Mouse (Mus musculus): ENCODE results near the gene Kcnk18. TPM values are rescaled to one million over a fixed set of nuclear protein-coding genes. Genes with fewer than 3 reads are reported as not detected.

Kcnk18 gene
- polyA plus RNA-seq (2015; fragmentation: Nextera tagmentation; extraction: Ambion mirVana), result not detected in 2 replicates

GRCm38 (mm10) chr19:59218991-59219390 is at the start of gene Kcnk18:
Gene Kcnk18 (plus strand): TSS chr19:59219214.
- no peak for ATAC-seq
- H3K36me3 ChIP-seq (replicated peaks; ENCODE audit: insufficient read depth, low read length), result no peaks in the 10 kb centered on the region
- no peak within 1 kb of the TSS for H3K4me2 ChIP-seq (ENCODE audit: low read depth, low read length)
- no peaks in the 10 kb centered on the region for H3K27me3 ChIP-seq (ENCODE audit: insufficient read depth, low read length)
- TF ChIP-seq EP300 (IDR thresholded peaks at IDR 0.05; ENCODE audit: low read depth) (no peak), CTCF (IDR thresholded peaks at IDR 0.05; ENCODE audit: low read depth) (no peak)
- 72% methylated on average over 8 of the region's 8 CpGs for WGBS (ENCODE audit: insufficient replicate concordance)
- H3K4me1 ChIP-seq (ENCODE audit: insufficient read depth), result no peaks in the 10 kb centered on the region
- H3K9ac ChIP-seq (replicated peaks), result no peak within 1 kb of the TSS
- no peak within 1 kb of the TSS for H3K4me3 ChIP-seq (ENCODE audit: low read depth, low read length)
- H3K27ac ChIP-seq (ENCODE audit: low read depth), result no peak within 1 kb of the TSS
- H3K9me3 ChIP-seq (ENCODE audit: low read length), result 0 out of 2 replicates have a peak, but pooled peaks cover 2% of the 10 kb centered on the region
- no peak for DNase-seq

- Histone ChIP-seq H3K9me3 (ENCODE audit: low read length) (no peaks in the 10 kb centered on the region), H3K4me3 (ENCODE audit: low read depth, low read length) (peak within 1 kb of the TSS; percentile 32), H3K27ac (ENCODE audit: low read depth) (no peak within 1 kb of the TSS), H3K9ac (replicated peaks) (no peak within 1 kb of the TSS), H3K36me3 (replicated peaks; ENCODE audit: insufficient read depth, low read length) (no peaks in the 10 kb centered on the region), H3K4me1 (ENCODE audit: insufficient read depth) (peaks cover 14% of the 10 kb centered on the region), H3K4me2 (ENCODE audit: low read depth, low read length) (peak within 1 kb of the TSS; percentile 47), H3K27me3 (ENCODE audit: insufficient read depth, low read length) (peaks cover 92% of the 10 kb centered on the region)
- WGBS (ENCODE audit: insufficient replicate concordance), result 1% methylated on average over 54 of the region's 54 CpGs
- DNase-seq, result peak; percentile 26
- TF ChIP-seq CTCF (IDR thresholded peaks at IDR 0.05; ENCODE audit: low read depth) (no peak), EP300 (IDR thresholded peaks at IDR 0.05; ENCODE audit: low read depth) (no peak)
- ATAC-seq, result no peak
Observed at GRCm38 (mm10) chr19:59169936-59170765, 48.9 kb upstream of the Kcnk18 start, which contains the start of gene Vax1. Gene Vax1 (minus strand): TSS chr19:59170056.

DNA sequence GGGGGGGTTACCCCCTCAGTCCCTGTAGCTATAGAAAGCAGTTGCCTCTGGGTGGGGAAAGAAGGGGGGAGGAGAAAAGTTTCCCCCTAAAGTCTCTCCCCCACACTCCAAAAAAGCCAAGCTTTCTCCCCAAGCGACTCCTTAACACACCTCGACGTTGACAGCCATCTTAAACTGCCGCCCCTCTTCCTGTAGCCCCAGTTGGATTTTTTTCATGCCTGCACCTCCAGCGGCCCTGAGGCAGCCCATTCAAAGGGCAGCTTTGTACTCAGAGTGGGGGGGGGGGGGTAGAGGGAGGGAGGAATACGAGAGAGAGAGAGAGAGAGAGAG is 48.3 kb upstream of the Kcnk18 start:
- DNase-seq (no peak), ATAC-seq (no peak)
- no peak overlapping the region for H3K4me3 ChIP-seq (ENCODE audit: low read depth, low read length)
- H3K27me3 ChIP-seq (ENCODE audit: insufficient read depth, low read length), result peaks cover 87% of the 10 kb centered on the region
- no peak overlapping the region for H3K27ac ChIP-seq (ENCODE audit: low read depth)
- 0% methylated on average over 5 of the region's 6 CpGs for WGBS (ENCODE audit: insufficient replicate concordance)
- no peak overlapping the region for H3K4me2 ChIP-seq (ENCODE audit: low read depth, low read length)
- H3K36me3 ChIP-seq (replicated peaks; ENCODE audit: insufficient read depth, low read length), result no peaks in the 10 kb centered on the region
- H3K9ac ChIP-seq (replicated peaks), result no peak overlapping the region
- H3K4me1 ChIP-seq (ENCODE audit: insufficient read depth), result peaks cover 14% of the 10 kb centered on the region
- no peaks in the 10 kb centered on the region for H3K9me3 ChIP-seq (ENCODE audit: low read length)
- TF ChIP-seq CTCF (IDR thresholded peaks at IDR 0.05; ENCODE audit: low read depth) (no peak), EP300 (IDR thresholded peaks at IDR 0.05; ENCODE audit: low read depth) (no peak)

DNA sequence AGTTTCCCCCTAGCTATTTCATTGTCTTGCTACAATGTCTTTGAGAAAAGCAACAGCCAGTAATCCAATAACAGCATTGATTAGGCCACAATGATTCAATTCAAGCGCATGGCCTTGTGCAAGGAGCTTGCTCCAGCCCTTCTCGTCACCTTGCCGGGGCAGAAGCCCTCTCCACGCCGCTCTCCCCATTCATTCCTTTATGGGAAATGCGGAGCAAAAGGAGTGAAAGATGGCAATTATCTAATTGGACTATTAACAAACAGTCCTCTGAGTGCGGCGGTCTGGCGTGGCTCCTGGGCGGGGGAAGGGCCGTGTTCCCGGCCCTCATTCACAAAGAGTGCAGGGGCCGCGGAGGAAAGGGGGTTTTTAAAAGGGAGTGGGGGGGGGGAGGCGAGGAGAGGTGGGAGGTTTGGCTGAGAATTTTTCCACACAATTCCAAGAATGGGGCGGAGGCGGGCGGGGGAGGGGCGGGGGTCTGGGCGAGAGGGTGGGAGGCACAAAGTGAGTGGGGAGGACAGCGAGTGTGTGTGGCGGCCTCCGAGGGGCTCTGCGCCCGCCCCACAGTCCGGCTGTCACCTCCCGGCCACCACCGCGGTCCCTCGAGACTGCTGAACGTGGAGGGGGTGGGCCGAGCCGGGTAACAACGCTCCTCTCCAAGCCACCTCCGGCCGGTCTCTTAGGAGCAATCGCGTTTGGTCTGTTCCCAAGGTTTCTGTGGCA is 47.7 kb upstream of the Kcnk18 start:
- no peak overlapping the region for H3K4me3 ChIP-seq (ENCODE audit: low read depth, low read length)
- no peak for DNase-seq
- TF ChIP-seq CTCF (IDR thresholded peaks at IDR 0.05; ENCODE audit: low read depth) (no peak), EP300 (IDR thresholded peaks at IDR 0.05; ENCODE audit: low read depth) (no peak)
- H3K27ac ChIP-seq (ENCODE audit: low read depth), result no peak overlapping the region
- no peaks in the 10 kb centered on the region for H3K36me3 ChIP-seq (replicated peaks; ENCODE audit: insufficient read depth, low read length)
- WGBS (ENCODE audit: insufficient replicate concordance), result 3% methylated on average over 36 of the region's 38 CpGs
- H3K9me3 ChIP-seq (ENCODE audit: low read length), result no peaks in the 10 kb centered on the region
- ATAC-seq, result no peak
- H3K27me3 ChIP-seq (ENCODE audit: insufficient read depth, low read length), result peaks cover 87% of the 10 kb centered on the region
- peaks cover 12% of the 10 kb centered on the region for H3K4me1 ChIP-seq (ENCODE audit: insufficient read depth)
- H3K9ac ChIP-seq (replicated peaks), result no peak overlapping the region
- H3K4me2 ChIP-seq (ENCODE audit: low read depth, low read length), result no peak overlapping the region

DNA sequence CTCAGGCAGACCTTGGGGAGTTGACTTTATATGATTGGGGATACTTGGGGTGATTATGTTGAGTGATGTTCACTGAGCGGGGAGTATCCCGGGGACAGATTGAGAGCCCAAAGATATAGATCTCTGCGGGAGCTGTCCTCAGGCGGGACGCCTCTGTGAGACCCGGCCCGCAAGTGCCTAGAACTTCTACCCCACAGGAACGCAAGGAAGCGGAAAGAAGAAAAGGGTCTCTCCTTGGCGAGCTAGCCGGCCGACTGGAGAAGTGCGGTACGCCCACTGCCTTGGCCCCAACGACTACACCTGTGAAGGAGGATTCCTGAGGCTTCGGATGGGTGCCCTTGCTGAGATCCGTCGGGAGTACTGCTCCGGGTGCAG is 47.2 kb upstream of the Kcnk18 start:
- Histone ChIP-seq H3K27me3 (ENCODE audit: insufficient read depth, low read length) (peaks cover 82% of the 10 kb centered on the region), H3K27ac (ENCODE audit: low read depth) (no peak overlapping the region), H3K9me3 (ENCODE audit: low read length) (no peaks in the 10 kb centered on the region), H3K4me3 (ENCODE audit: low read depth, low read length) (no peak overlapping the region), H3K4me2 (ENCODE audit: low read depth, low read length) (no peak overlapping the region), H3K4me1 (ENCODE audit: insufficient read depth) (peaks cover 6% of the 10 kb centered on the region; the same call in 1 of the 2 replicates), H3K36me3 (replicated peaks; ENCODE audit: insufficient read depth, low read length) (no peaks in the 10 kb centered on the region), H3K9ac (replicated peaks) (no peak overlapping the region)
- no peak for TF ChIP-seq CTCF (IDR thresholded peaks at IDR 0.05; ENCODE audit: low read depth)
- TF ChIP-seq EP300 (IDR thresholded peaks at IDR 0.05; ENCODE audit: low read depth), result no peak
- ATAC-seq (no peak), DNase-seq (no peak)
- WGBS (ENCODE audit: insufficient replicate concordance), result 3% methylated on average over 17 of the region's 19 CpGs

GRCm38 (mm10) chr19:59172781-59173180 is 46.2 kb upstream of the Kcnk18 start:
- H3K36me3 ChIP-seq (replicated peaks; ENCODE audit: insufficient read depth, low read length), result no peaks in the 10 kb centered on the region
- H3K4me3 ChIP-seq (ENCODE audit: low read depth, low read length), result no peak overlapping the region
- H3K27me3 ChIP-seq (ENCODE audit: insufficient read depth, low read length), result peaks cover 76% of the 10 kb centered on the region
- DNase-seq (no peak), ATAC-seq (no peak)
- no peak for TF ChIP-seq EP300 (IDR thresholded peaks at IDR 0.05; ENCODE audit: low read depth)
- TF ChIP-seq CTCF (IDR thresholded peaks at IDR 0.05; ENCODE audit: low read depth), result no peak
- H3K4me1 ChIP-seq (ENCODE audit: insufficient read depth), result peaks cover 6% of the 10 kb centered on the region; the same call in 1 of the 2 replicates
- no peak overlapping the region for H3K9ac ChIP-seq (replicated peaks)
- H3K9me3 ChIP-seq (ENCODE audit: low read length), result no peaks in the 10 kb centered on the region
- no peak overlapping the region for H3K4me2 ChIP-seq (ENCODE audit: low read depth, low read length)
- WGBS (ENCODE audit: insufficient replicate concordance), result 4% methylated on average over 3 of the region's 3 CpGs
- H3K27ac ChIP-seq (ENCODE audit: low read depth), result no peak overlapping the region
